Mouse (Mus musculus) kidney, adult 2 months (tissue): ENCODE data around the gene Zbtb45.
A peak's percentile ranks its signal among the peaks of the same experiment; 100 is the strongest.

Experiments
- CTCF ChIP-seq: fragments of 200-500 bp; conservative IDR thresholded peaks from 2 replicates; pipeline ENCODE4 v1.5.1; 2011; ENCODE audit warnings: low read depth, mild to moderate bottlenecking, control low read depth, low read length, moderate library complexity, mixed read lengths; ENCODE audit not compliant: insufficient read depth, insufficient read length
- POLR2A ChIP-seq: fragments of 200-500 bp; IDR thresholded peaks from one replicate; pipeline ENCODE4 v1.6.1; 2011; ENCODE audit warnings: low read depth, low read length, control low read depth

DNA sequence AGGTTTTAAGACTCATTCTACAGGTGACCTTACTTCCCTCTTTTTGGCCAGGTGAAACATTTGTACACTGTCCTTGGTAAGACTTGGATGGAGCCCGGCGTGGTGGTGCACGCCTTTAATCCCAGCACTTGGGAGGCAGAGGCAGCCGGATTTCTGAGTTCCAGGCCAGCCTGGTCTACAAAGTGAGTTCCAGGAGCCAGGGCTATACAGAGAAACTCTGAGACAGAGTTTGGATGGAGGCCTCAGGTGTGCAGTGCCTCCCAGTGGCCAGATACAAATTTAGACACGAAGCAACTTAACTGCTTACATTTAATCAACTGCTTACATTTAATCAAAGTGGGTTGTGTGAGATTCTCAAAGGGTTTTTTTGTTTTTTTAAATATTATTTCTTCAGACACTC lies 21.2 kb upstream of the Zbtb45 start:
- peak; percentile 41 for TF ChIP-seq CTCF
- TF ChIP-seq POLR2A: no peak
